Mouse (Mus musculus): ENCODE measurements at regions not wholly inside any gene's neighbourhood (a gene's known extent, or its start where the extent isn't known, plus 50 kb on each side); places are given as distances from the start of the nearest gene placed in this dataset.

- no peak for TF ChIP-seq CTCF (IDR thresholded peaks at IDR 0.05; ENCODE audit: low read depth, low read length)
- TF ChIP-seq POLR2A (IDR thresholded peaks at IDR 0.05; ENCODE audit: borderline replicate concordance, low read depth, low read length) = no peak
These were observed 326.4 kb upstream of the Ddhd1 start for GRCm38 (mm10) chr14:45984135-45984892.

Measured in bone marrow macrophage, adult 2 months (primary cell).